Mouse (Mus musculus) CH12.LX (cell line): Measurements from ENCODE around the gene Sar1b.

Source experiments
- CTCF ChIP-seq, 2 experiments: IDR thresholded peaks in 1 of 2; conservative IDR thresholded peaks in 1 of 2; 2 replicates each; pipeline ENCODE4 v1.5.1; 2011 to 2012; ENCODE audit warnings: low read depth in 2 of 2, low read length in 2 of 2, improper control_type of control experiment in 1 of 2, inconsistent platforms in 1 of 2, mild to moderate bottlenecking in 1 of 2, moderate library complexity in 1 of 2
- EP300 ChIP-seq: IDR thresholded peaks from 2 replicates; pipeline ENCODE4 v1.6.1; 2011; ENCODE audit warnings: low read length, improper control_type of control experiment
- HCFC1 ChIP-seq: IDR thresholded peaks from 2 replicates; pipeline ENCODE4 v1.6.1; 2012; ENCODE audit warnings: low read depth, mild to moderate bottlenecking, inconsistent platforms, low read length, improper control_type of control experiment
- MAFK ChIP-seq: IDR thresholded peaks from 2 replicates; pipeline ENCODE4 v1.6.1; 2011; ENCODE audit warnings: low read length, improper control_type of control experiment; ENCODE audit not compliant: insufficient replicate concordance
- MAZ ChIP-seq: IDR thresholded peaks from 2 replicates; pipeline ENCODE4 v1.6.1; 2012; ENCODE audit warnings: low read depth, mild to moderate bottlenecking, inconsistent platforms, low read length, improper control_type of control experiment, moderate library complexity
- MEF2A ChIP-seq: IDR thresholded peaks from 2 replicates; pipeline ENCODE4 v1.6.1; 2014; ENCODE audit warnings: low read depth, mild to moderate bottlenecking, inconsistent platforms, low read length, improper control_type of control experiment, borderline replicate concordance
- POLR2A ChIP-seq: IDR thresholded peaks from 2 replicates; pipeline ENCODE4 v1.6.1; 2011; ENCODE audit warnings: low read depth, mild to moderate bottlenecking, improper control_type of control experiment, low read length
- SMC3 ChIP-seq: IDR thresholded peaks from 2 replicates; pipeline ENCODE4 v1.6.1; 2011; ENCODE audit warnings: low read depth, low read length, improper control_type of control experiment
- UBTF ChIP-seq: IDR thresholded peaks from 2 replicates; pipeline ENCODE4 v1.6.1; 2012; ENCODE audit warnings: low read depth, mild to moderate bottlenecking, inconsistent platforms, low read length, improper control_type of control experiment, moderate library complexity
- USF1 ChIP-seq: IDR thresholded peaks from 2 replicates; pipeline ENCODE4 v1.6.1; 2014; ENCODE audit warnings: low read depth, mild to moderate bottlenecking, inconsistent platforms, low read length, improper control_type of control experiment

DNA sequence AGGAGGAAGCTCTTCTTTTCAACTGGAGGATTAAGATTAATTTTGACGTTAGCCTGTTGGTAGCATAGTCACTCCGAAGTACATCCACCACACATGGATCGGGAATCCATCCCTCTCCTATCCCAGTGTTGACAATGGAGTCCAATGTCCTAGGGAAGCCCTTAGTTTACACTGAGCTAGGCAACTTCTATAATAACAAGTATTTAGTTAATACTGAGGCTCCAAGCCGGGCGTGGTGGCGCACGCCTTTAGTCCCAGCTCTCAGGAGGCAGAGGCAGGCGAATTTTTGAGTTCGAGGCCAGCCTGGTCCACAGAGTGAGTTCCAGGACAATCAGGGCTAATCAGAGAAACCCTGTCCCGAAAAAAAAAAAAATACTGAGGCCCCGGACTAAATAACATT is 6.5 kb upstream of the Sar1b start:
- TF ChIP-seq MAFK (no peak), EP300 (no peak), UBTF (no peak), SMC3 (no peak), POLR2A (no peak), MAZ (no peak), USF1 (no peak), CTCF (conservative IDR thresholded peaks at IDR 0.05 in 1 of 2, IDR thresholded peaks at IDR 0.05 in 1 of 2; ENCODE audit: low read depth in 2 of 2, low read length in 2 of 2) (no peak), MEF2A (no peak), HCFC1 (no peak)
